Mouse (Mus musculus): ENCODE results near the gene Slc30a7. TPM values are rescaled to one million over a fixed set of nuclear protein-coding genes. Genes with fewer than 3 reads are reported as not detected.
A peak's percentile ranks its signal among the peaks of the same experiment; 100 is the strongest.

Slc30a7 gene
- total and polyA plus RNA-seq, 3 experiments: 8.1 to 19.1 TPM; not detected in 1

GRCm38 (mm10) chr3:115949921-115950877 is 57.0 kb downstream of the Slc30a7 start (continued):
- TF ChIP-seq GABPA (IDR thresholded peaks at IDR 0.05; ENCODE audit: low read depth, low read length) (no peak), RAD21 (IDR thresholded peaks at IDR 0.05; ENCODE audit: low read depth, low read length) (no peak), CHD2 (IDR thresholded peaks at IDR 0.05; ENCODE audit: low read length) (no peak), ETS1 (IDR thresholded peaks at IDR 0.05; ENCODE audit: low read depth, low read length) (no peak), E2F4 (IDR thresholded peaks at IDR 0.05; ENCODE audit: borderline replicate concordance, low read depth, low read length) (no peak), ZC3H11A (IDR thresholded peaks at IDR 0.05; ENCODE audit: low read depth, low read length) (no peak), BHLHE40 (IDR thresholded peaks at IDR 0.05; ENCODE audit: borderline replicate concordance, low read depth, low read length) (no peak), JUND (IDR thresholded peaks at IDR 0.05; ENCODE audit: low read depth, low read length) (no peak), GATA1 (IDR thresholded peaks at IDR 0.05; ENCODE audit: low read depth, low read length) (peak; percentile 71), MAZ (IDR thresholded peaks at IDR 0.05; ENCODE audit: low read depth, low read length) (no peak), HCFC1 (IDR thresholded peaks at IDR 0.05; ENCODE audit: low read depth, low read length) (no peak), USF1 (IDR thresholded peaks at IDR 0.05; ENCODE audit: low read depth, low read length) (no peak), USF2 (IDR thresholded peaks at IDR 0.05; ENCODE audit: borderline replicate concordance in 1 of 2, insufficient read depth in 1 of 2, low read depth in 1 of 2, low read length in 2 of 2) (no peak), CTCF (IDR thresholded peaks at IDR 0.05 in 2 of 3, conservative IDR thresholded peaks at IDR 0.05 in 1 of 3; ENCODE audit: control insufficient read depth in 1 of 3, insufficient read depth in 1 of 3, low read depth in 2 of 3, low read length in 3 of 3, poor library complexity in 1 of 3, severe bottlenecking in 1 of 3) (no peak), RCOR1 (IDR thresholded peaks at IDR 0.05; ENCODE audit: low read depth, low read length) (no peak), ZMIZ1 (IDR thresholded peaks at IDR 0.05; ENCODE audit: low read depth, low read length) (no peak)

DNA sequence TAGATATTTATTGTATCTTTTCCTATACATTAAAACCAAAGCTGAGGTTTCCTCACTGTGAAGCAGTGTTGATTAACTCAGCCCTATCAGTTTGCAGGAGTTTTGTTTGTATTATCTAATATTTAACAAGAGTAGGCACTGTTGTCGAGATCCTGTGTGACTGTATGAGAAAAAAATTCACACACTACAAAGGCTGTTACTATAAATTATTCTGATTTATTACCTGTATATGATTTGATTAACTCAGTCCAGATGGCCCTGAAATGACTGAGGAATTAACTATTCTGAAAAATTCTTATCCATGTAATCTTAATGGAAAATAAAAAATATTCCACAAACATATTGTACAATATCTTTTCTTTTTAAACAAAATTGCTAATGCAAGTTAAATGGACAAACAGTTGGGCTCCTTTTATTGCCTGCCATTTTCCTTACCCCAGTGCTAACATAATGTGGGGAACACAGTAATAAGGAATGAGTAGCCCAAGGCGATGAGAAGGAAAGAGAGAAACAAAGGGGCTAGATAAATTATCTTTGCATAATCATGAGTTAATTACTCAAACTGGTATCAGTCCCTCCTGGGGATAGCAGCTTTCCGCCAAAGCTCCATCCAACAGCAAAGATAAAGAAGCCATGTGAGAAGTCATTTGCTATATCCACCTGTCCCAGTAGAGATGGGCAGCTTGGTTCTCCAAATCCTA is 57.8 kb downstream of the Slc30a7 start:
- no peak overlapping the region for H3K27ac ChIP-seq (ENCODE audit: control insufficient read depth, low read depth, low read length)
- H3K27me3 ChIP-seq (ENCODE audit: control insufficient read depth in 1 of 2, insufficient read depth in 2 of 2, low read length in 2 of 2): no peaks in the 10 kb centered on the region
- TF ChIP-seq RAD21 (IDR thresholded peaks at IDR 0.05; ENCODE audit: low read depth, low read length) (no peak), MYC (IDR thresholded peaks at IDR 0.05; ENCODE audit: low read depth, low read length) (no peak), GATA1 (IDR thresholded peaks at IDR 0.05; ENCODE audit: low read depth, low read length) (no peak), MYB (IDR thresholded peaks at IDR 0.05; ENCODE audit: low read depth, low read length) (no peak), E2F4 (IDR thresholded peaks at IDR 0.05; ENCODE audit: borderline replicate concordance, low read depth, low read length) (no peak), MXI1 (IDR thresholded peaks at IDR 0.05; ENCODE audit: low read depth, low read length) (no peak), ETS1 (IDR thresholded peaks at IDR 0.05; ENCODE audit: low read depth, low read length) (no peak), TAL1 (IDR thresholded peaks at IDR 0.05; ENCODE audit: low read length) (no peak), ZMIZ1 (IDR thresholded peaks at IDR 0.05; ENCODE audit: low read depth, low read length) (no peak)
- H3K9me3 ChIP-seq (replicated peaks; ENCODE audit: insufficient read depth, low read length): no peaks in the 10 kb centered on the region
- no peak for DNase-seq (ENCODE audit: low read depth, low spot score)
- peaks cover 9 to 10% of the 10 kb centered on the region in 2 experiments for H3K36me3 ChIP-seq (ENCODE audit: control insufficient read depth in 1 of 2, insufficient read depth in 2 of 2, low read length in 2 of 2)
- no peaks in the 10 kb centered on the region for H3K79me2 ChIP-seq (ENCODE audit: control insufficient read depth, insufficient read depth, low read length, poor library complexity)
- no peak overlapping the region for H3K9ac ChIP-seq (ENCODE audit: control insufficient read depth, low read depth, low read length, poor library complexity, severe bottlenecking)
- H3K4me3 ChIP-seq (ENCODE audit: control insufficient read depth in 1 of 2, insufficient read depth in 1 of 2, low read depth in 2 of 2, low read length in 2 of 2): no peak overlapping the region
- H3K4me1 ChIP-seq (ENCODE audit: control insufficient read depth in 1 of 2, insufficient read depth in 2 of 2, low read length in 2 of 2): peaks cover 0 to 4% of the 10 kb centered on the region in 2 experiments; a peak in 3 of 4 replicates

All from MEL (cell line).